Mouse (Mus musculus) midbrain, embryonic 14.5 days (tissue): ENCODE measurements around the gene Anks1b. TPM values are rescaled to one million over a fixed set of nuclear protein-coding genes. Genes with fewer than 3 reads are reported as not detected.

ENCODE experiments used
- ATAC-seq: fragments of 200-750 bp; cut with Nextera tagmentation; 2 replicates; pipeline ENCODE4 v1.8.0; 2017; ENCODE audit warnings: moderate number of reproducible peaks, moderate library complexity; ENCODE audit not compliant: low FRiP score, low TSS enrichment
- DNase-seq: peaks from one replicate; pipeline ENCODE4 v3.0.0-alpha.2; 2015
- H3K27ac ChIP-seq: fragments of 300-500 bp; sonication (generic); replicated peaks from 2 replicates; pipeline ENCODE4 v1.5.1; 2014; ENCODE audit warnings: mild to moderate bottlenecking, low read depth, low read length, moderate library complexity
- H3K27me3 ChIP-seq: fragments of 300-500 bp; sonication (generic); 2 replicates; pipeline ENCODE4 v1.6.1; 2014; ENCODE audit warnings: low read length, control low read depth, mixed read lengths; ENCODE audit not compliant: control insufficient read depth, insufficient read depth
- H3K36me3 ChIP-seq: fragments of 300-500 bp; sonication (generic); 2 replicates; pipeline ENCODE4 v1.6.1; 2014; ENCODE audit warnings: low read length, control low read depth; ENCODE audit not compliant: control insufficient read depth, insufficient read depth
- H3K4me1 ChIP-seq: fragments of 300-500 bp; sonication (generic); 2 replicates; pipeline ENCODE4 v1.6.1; 2014; ENCODE audit warnings: mild to moderate bottlenecking, antibody characterized with exemption, low read length, control low read depth; ENCODE audit not compliant: control insufficient read depth, insufficient read depth
- H3K4me2 ChIP-seq: fragments of 300-500 bp; sonication (generic); 2 replicates; pipeline ENCODE4 v1.6.1; 2014; ENCODE audit warnings: mild to moderate bottlenecking, low read length, moderate library complexity
- H3K4me3 ChIP-seq: fragments of 300-500 bp; sonication (generic); replicated peaks from 2 replicates; pipeline ENCODE4 v1.5.1; 2014; ENCODE audit warnings: low read depth, low read length
- H3K9ac ChIP-seq: fragments of 300-500 bp; sonication (generic); replicated peaks from 2 replicates; pipeline ENCODE4 v1.6.1; 2014; ENCODE audit warnings: mild to moderate bottlenecking, low read length, moderate library complexity
- H3K9me3 ChIP-seq: fragments of 300-500 bp; sonication (generic); 2 replicates; pipeline ENCODE4 v1.6.1; 2016; ENCODE audit warnings: low read length, control low read depth, mixed read lengths; ENCODE audit not compliant: control insufficient read depth
- WGBS: fragments of 180-500 bp; shearing (Covaris S2); extraction: QIAGEN DNeasy Blood & Tissue Kit; methylation state at CpG from one replicate; pipeline ENCODE4 v1.1.7; 2014; 5-methylcytosine and 5-hydroxymethylcytosine counted together
- polyA plus RNA-seq: library from polyadenylated mRNA; unstranded; fragments of >200 nt; fragmentation: Nextera tagmentation; extraction: Ambion mirVana; gene quantifications from 2 replicates; pipeline ENCODE4 v1.2.1, GENCODE M21; 2014

Anks1b gene
- polyA plus RNA-seq, 1 experiment from 2014 or later: 73.1 TPM

GRCm38 (mm10) chr10:89917141-89917540 lies 43.8 kb downstream of the Anks1b start:
- Histone ChIP-seq H3K9me3 (no peaks in the 10 kb centered on the region), H3K4me3 (no peak overlapping the region), H3K4me1 (no peaks in the 10 kb centered on the region), H3K4me2 (no peak overlapping the region), H3K27ac (no peak overlapping the region), H3K9ac (no peak overlapping the region), H3K36me3 (no peaks in the 10 kb centered on the region), H3K27me3 (no peaks in the 10 kb centered on the region)
- DNase-seq (no peak), ATAC-seq (no peak)
- 92% methylated on average over 1 of the region's 1 CpGs for WGBS

GRCm38 (mm10) chr10:89921965-89922364 lies 48.7 kb downstream of the Anks1b start:
- Histone ChIP-seq H3K9ac (no peak overlapping the region), H3K4me2 (no peak overlapping the region), H3K27ac (no peak overlapping the region), H3K27me3 (no peaks in the 10 kb centered on the region), H3K36me3 (no peaks in the 10 kb centered on the region), H3K4me3 (no peak overlapping the region), H3K9me3 (peaks cover 15% of the 10 kb centered on the region), H3K4me1 (no peaks in the 10 kb centered on the region)
- WGBS: 87% methylated on average over 4 of the region's 4 CpGs
- ATAC-seq (no peak), DNase-seq (no peak)

GRCm38 (mm10) chr10:89942180-89942579 lies 68.9 kb downstream of the Anks1b start:
- DNase-seq (no peak), ATAC-seq (no peak)
- no peaks in the 10 kb centered on the region for H3K36me3 ChIP-seq
- H3K4me3 ChIP-seq: no peak overlapping the region
- WGBS: 80% methylated on average over 4 of the region's 4 CpGs
- no peak overlapping the region for H3K27ac ChIP-seq
- no peak overlapping the region for H3K4me2 ChIP-seq
- H3K27me3 ChIP-seq: no peaks in the 10 kb centered on the region
- H3K4me1 ChIP-seq: no peaks in the 10 kb centered on the region
- H3K9me3 ChIP-seq: no peaks in the 10 kb centered on the region
- no peak overlapping the region for H3K9ac ChIP-seq

- no peaks in the 10 kb centered on the region for H3K27me3 ChIP-seq
- ATAC-seq (no peak), DNase-seq (no peak)
- H3K4me2 ChIP-seq: no peak overlapping the region
- H3K4me3 ChIP-seq: no peak overlapping the region
- no peak overlapping the region for H3K9ac ChIP-seq
- no peaks in the 10 kb centered on the region for H3K36me3 ChIP-seq
- H3K4me1 ChIP-seq: no peaks in the 10 kb centered on the region
- 92% methylated on average over 1 of the region's 1 CpGs for WGBS
- no peaks in the 10 kb centered on the region for H3K9me3 ChIP-seq
- no peak overlapping the region for H3K27ac ChIP-seq
These were observed 73.5 kb downstream of the Anks1b start for GRCm38 (mm10) chr10:89946636-89947349.

- H3K9me3 ChIP-seq: no peaks in the 10 kb centered on the region
- no peak for ATAC-seq
- H3K4me2 ChIP-seq: no peak overlapping the region
- 90% methylated on average over 4 of the region's 4 CpGs for WGBS
- DNase-seq: no peak
- no peak overlapping the region for H3K27ac ChIP-seq
- no peak overlapping the region for H3K9ac ChIP-seq
- no peaks in the 10 kb centered on the region for H3K36me3 ChIP-seq
- H3K4me3 ChIP-seq: no peak overlapping the region
- no peaks in the 10 kb centered on the region for H3K27me3 ChIP-seq
- H3K4me1 ChIP-seq: no peaks in the 10 kb centered on the region
These were observed 101.1 kb downstream of the Anks1b start for GRCm38 (mm10) chr10:89974361-89974760.

GRCm38 (mm10) chr10:89975431-89975841 lies 102.1 kb downstream of the Anks1b start:
- peak; percentile 46 for DNase-seq
- Histone ChIP-seq H3K4me1 (no peaks in the 10 kb centered on the region), H3K9ac (no peak overlapping the region), H3K27ac (no peak overlapping the region), H3K27me3 (no peaks in the 10 kb centered on the region), H3K36me3 (no peaks in the 10 kb centered on the region), H3K4me3 (no peak overlapping the region), H3K4me2 (no peak overlapping the region), H3K9me3 (no peaks in the 10 kb centered on the region)
- ATAC-seq: no peak
- WGBS: 78% methylated on average over 3 of the region's 3 CpGs

GRCm38 (mm10) chr10:89976577-89976976 lies 103.3 kb downstream of the Anks1b start:
- no peaks in the 10 kb centered on the region for H3K4me1 ChIP-seq
- no peak overlapping the region for H3K27ac ChIP-seq
- H3K4me2 ChIP-seq: no peak overlapping the region
- no peaks in the 10 kb centered on the region for H3K36me3 ChIP-seq
- no peak overlapping the region for H3K4me3 ChIP-seq
- DNase-seq (no peak), ATAC-seq (no peak)
- H3K27me3 ChIP-seq: no peaks in the 10 kb centered on the region
- no peaks in the 10 kb centered on the region for H3K9me3 ChIP-seq
- 92% methylated on average over 3 of the region's 3 CpGs for WGBS
- no peak overlapping the region for H3K9ac ChIP-seq

- H3K27ac ChIP-seq: no peak overlapping the region
- H3K9me3 ChIP-seq: no peaks in the 10 kb centered on the region
- H3K36me3 ChIP-seq: no peaks in the 10 kb centered on the region
- no peak for DNase-seq
- no peak overlapping the region for H3K4me2 ChIP-seq
- H3K4me3 ChIP-seq: no peak overlapping the region
- no peak overlapping the region for H3K9ac ChIP-seq
- no peak for ATAC-seq
- H3K4me1 ChIP-seq: peaks cover 4% of the 10 kb centered on the region
- no peaks in the 10 kb centered on the region for H3K27me3 ChIP-seq
- WGBS: 92% methylated on average over 5 of the region's 5 CpGs
These were observed 120.9 kb downstream of the Anks1b start for GRCm38 (mm10) chr10:89994171-89994570.

- no peak for ATAC-seq
- Histone ChIP-seq H3K4me3 (no peak overlapping the region), H3K36me3 (no peaks in the 10 kb centered on the region), H3K27ac (no peak overlapping the region), H3K4me1 (peaks cover 4% of the 10 kb centered on the region), H3K9me3 (no peaks in the 10 kb centered on the region), H3K27me3 (no peaks in the 10 kb centered on the region), H3K9ac (no peak overlapping the region), H3K4me2 (no peak overlapping the region)
- 57% methylated on average over 6 of the region's 6 CpGs for WGBS
- DNase-seq: peak; percentile 3
These were observed 122.5 kb downstream of the Anks1b start for GRCm38 (mm10) chr10:89995621-89996428.
